Mouse (Mus musculus) megakaryocyte progenitor cell, adult 5-6 weeks (primary cell): Measurements from ENCODE around the gene Evi5l. TPM values are rescaled to one million over a fixed set of nuclear protein-coding genes. Genes with fewer than 3 reads are reported as not detected.

Experiments
- ATAC-seq: replicated peaks from 2 replicates; pipeline ENCODE4 v1.8.0; 2016; ENCODE audit warnings: mild to moderate bottlenecking, moderate TSS enrichment, inconsistent platforms; ENCODE audit not compliant: poor library complexity
- total RNA-seq, 2 experiments: library from RNA; stranded (forward) in 1 of 2; stranded (reverse) in 1 of 2; fragments of 157-497, 149-512 nt in 1 of 2; fragments of 200-1000 nt in 1 of 2; gene quantifications; 2 replicates each; pipeline versions ENCODE4 v1.2.3 to v1.2.4; 2015 to 2017

The Evi5l gene
- total RNA-seq, 2 experiments from 2014 or later, result 3.5 to 7.5 TPM

DNA sequence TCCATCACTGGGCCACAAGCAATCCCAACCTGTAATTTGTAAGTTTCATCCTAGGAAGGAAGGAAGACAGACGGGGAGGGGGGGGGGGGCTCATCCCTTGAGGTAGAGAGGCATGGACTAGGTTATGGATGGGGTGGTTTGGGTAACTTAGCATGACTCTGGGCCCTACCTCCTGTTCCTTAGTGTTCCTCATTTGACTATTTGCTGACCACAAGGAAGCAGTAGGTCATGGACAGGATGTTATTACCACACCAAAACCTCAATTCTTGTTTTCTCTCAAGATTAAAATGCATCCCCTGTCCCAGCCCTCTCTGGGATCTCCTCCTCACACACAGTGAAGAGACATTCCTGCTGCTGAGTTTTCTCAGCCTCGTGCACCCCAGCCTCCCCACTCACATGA, 35.0 kb downstream of the Evi5l start:
- peak; percentile 92 for ATAC-seq

DNA sequence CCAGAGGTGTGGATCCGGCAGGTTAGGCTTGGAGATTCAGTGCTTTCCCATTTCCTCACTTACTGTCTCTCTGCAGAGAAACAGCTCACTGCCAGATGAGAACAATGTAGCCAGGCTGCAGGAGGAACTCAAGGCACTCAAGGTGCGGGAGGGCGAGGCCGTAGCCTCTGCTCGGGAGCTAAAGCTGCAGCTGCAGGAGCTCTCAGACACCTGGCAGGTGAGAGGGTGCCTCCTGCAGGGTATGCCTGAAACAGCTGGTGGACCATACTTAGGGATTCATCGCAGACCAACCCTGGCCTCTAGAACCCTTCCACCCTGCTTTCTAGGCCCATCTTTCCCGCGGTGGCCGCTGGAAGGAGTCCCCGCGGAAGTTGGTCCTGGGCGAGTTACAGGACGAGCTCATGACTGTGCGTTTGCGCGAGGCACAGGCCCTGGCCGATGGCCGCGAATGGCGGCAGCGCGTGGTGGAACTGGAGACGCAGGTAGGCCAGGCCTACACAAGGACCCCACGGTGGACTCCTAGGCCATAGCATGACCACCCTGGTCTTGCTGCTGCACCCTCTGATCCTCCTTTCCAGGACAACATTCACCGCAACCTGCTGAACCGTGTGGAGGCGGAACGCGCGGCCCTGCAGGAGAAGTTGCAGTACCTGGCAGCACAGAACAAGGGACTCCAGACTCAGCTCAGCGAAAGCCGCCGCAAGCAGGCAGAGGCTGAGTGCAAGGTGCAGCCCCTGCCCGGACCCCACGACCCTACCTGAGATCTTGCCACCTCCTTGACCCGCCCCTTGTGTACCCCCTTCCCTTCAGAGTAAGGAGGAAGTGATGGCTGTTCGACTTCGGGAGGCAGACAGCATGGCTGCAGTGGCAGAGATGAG, 39.1 kb downstream of the Evi5l start:
- no peak for ATAC-seq

DNA sequence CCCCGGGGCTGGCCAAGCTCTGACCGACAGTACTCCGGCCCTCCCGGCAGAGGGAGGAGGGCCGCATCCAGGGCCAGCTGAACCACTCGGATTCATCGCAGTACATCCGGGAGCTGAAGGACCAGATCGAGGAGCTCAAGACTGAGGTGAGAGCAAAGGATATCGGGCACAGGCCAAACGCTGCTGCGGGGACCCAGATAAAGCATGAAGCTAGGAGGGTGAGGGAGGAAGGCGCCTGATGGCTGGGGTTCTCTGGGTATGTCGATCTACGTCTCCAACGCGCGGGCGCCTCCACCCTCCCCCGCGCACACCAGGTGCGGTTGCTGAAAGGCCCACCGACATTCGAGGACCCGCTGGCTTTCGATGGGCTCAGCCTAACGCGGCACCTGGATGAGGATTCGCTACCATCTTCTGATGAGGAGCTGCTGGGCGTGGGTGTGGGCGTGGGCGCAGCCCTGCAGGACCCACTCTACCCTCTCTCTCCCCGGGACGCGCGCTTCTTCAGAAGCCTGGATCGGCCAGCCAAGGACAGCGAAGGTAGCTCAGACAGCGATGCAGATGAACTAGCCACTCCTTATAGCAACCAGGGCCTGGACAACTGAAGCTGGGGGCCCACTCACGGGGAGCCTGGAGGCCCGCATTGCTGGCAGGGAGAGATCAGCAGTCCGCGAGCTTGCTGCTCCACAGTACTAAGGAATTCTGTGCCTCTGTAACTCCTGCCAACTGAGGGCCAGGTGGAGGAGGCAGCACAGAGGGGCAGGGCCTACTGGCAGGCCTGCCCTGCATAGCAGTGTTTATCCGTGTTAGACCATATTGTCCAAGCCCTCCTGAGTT, 40.0 kb downstream of the Evi5l start:
- ATAC-seq, result no peak

DNA sequence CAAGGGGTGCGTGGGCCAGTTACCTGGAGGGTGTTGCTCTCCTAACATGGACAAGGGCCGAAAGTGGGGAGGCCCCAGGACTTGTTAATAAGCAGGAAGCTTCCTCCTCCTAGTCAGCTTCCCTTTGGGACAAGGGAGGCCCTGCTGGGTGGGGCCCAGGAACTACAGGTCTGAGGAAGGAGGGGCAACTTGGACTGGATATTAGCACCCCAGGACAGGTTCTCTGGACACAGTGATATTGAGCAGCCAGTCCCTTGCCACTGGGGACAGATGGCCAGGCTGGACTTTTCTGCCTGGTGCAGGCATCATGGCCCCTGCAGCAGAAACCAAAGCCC, 40.6 kb downstream of the Evi5l start:
- ATAC-seq, result no peak

DNA sequence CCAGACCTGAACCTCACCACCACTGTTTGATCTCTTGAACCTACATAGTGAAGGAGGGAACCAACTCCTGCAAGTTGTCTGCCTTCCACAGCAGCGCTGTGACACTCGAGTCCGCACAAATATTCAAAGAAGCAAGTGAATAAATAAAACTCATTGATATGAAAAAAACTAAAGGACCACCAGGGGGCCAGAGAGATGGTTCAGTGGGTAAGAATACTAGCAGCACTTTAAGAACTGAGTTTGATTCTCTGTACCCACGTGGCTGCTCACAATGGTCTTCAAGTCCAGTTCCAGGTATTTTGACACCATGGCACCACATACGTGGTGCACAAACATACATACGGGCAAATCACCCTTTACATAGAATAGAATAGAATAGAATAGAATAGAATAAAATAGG, 44.7 kb downstream of the Evi5l start:
- ATAC-seq, result no peak

DNA sequence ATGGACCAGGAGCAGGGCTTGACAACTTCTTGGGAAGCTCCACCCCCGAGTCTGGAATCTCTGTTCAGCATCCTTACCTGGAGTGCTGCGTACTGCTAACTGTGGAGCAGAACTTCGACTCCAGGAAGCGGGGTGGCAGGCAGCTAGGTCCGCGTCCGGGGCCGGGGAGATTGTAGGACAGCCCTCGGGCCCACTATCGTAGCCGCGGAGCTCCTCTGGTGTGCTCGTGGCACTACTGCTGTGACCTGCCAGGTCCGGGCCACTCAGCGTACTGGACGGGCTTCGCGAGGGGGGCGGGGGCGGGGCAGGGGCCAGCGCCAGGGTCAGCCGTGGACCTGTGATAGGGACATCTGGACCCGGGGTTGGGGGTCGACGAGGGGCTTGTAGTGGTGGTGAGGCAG, 46.4 kb downstream of the Evi5l start:
- ATAC-seq, result peak; percentile 6; the same call in 1 of the 2 replicates

DNA sequence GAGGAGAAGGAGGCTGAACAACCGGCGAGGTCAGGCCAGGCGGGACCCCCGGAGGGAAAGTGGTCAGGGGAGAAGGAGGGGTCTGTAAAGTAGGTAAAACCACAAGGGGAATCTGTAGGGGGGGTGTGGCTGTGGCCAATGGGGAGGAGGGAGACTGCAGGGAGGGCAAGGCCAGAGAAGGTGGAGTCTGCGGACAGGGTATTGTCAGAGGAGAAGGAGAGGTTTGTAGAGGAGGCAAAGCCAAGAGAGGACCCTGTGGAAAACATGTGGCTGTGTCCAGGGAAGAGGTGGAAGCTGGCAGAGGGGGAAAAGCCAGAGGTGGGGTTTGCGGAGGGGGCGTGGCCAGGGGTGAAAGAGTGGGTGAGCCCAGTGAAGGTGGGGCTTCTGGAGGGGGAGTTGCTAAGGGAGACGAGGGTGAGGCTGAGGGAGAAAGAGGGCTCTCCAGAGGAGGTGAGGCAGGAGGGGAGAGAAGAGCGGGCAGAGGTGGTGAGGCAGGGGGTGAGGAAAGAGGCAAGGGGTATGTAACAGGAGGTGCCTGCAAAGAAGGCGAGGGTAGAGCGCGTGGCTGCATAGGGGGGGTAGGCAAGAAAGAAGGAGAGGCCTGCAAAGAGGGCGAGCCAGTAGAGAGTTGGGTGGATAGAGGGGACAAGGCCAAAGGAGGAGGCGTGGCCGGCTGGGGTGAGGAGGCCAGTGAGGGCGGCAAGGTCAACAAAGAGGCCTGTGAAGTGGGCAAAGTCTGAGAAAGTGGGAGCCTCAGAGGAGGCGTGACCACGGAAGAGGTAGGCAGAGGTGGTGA, 47.0 kb downstream of the Evi5l start:
- ATAC-seq, result peak; percentile 37

DNA sequence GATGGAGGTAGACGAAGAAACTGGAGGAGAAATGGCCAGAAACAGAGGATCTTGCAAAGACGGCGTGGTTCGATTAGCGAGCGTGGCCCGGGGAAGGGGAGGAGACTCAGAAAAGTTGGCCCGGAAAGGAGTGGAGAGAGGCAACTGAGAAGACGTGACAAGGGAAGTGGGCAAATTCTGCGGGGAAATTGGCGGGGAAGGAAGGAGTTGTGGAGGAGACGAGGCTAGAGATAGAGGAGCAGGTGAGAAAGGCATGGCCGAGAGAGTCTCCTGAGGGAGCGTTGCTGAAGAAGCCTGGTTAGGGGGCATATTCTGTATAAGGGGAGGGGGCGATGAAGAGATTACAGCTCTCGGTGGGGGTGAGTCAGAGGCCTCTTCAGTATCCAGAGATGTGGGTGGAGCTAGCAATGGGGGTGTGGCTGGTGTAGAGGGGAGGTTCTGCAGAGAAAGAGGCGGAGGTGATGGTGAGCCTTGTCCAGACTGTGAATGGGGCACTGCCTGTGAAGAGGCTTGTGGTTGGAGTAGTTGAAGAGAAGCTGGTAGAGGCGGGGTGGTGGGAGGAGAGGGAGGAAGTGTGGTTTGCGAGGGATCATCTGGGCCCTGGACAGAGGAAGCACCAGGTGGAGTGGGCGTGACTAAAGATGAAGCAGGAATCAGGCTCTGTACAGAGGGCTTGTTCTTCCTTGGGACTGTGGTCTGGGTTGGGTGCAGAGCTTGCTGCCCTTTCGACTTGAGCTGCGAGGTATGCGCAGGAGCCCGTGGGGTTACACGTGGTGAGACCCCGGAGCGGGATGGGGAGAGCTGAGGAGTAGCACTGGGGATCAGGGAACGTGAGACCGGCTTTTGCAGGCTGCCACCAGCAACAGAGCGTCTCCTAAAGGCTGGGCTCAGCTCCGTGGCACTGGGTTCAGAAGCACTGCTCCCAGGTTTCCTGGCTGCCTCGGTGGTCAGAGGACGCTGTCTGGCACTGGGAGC, 47.9 kb downstream of the Evi5l start:
- peak; percentile 72 for ATAC-seq

DNA sequence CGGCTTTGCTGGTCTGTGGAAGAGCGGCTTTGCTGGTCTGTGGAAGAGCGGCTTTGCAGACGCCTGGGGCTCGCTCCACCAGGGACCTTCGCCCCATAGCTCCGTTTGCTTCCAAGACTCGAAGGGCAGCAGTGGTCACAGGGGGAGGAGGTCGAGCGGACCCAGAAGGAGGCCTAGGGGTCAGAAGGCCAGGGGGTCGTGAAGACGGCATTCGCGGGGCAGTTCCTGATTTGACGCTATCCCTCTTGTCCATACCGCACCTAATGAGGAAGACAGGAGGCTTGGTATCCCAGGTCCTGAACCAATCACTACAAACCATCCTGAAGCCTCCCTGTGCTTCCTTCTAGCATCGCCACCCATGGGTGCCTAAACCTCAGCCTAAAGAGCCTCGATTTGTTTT, 49.9 kb downstream of the Evi5l start:
- no peak for ATAC-seq

DNA sequence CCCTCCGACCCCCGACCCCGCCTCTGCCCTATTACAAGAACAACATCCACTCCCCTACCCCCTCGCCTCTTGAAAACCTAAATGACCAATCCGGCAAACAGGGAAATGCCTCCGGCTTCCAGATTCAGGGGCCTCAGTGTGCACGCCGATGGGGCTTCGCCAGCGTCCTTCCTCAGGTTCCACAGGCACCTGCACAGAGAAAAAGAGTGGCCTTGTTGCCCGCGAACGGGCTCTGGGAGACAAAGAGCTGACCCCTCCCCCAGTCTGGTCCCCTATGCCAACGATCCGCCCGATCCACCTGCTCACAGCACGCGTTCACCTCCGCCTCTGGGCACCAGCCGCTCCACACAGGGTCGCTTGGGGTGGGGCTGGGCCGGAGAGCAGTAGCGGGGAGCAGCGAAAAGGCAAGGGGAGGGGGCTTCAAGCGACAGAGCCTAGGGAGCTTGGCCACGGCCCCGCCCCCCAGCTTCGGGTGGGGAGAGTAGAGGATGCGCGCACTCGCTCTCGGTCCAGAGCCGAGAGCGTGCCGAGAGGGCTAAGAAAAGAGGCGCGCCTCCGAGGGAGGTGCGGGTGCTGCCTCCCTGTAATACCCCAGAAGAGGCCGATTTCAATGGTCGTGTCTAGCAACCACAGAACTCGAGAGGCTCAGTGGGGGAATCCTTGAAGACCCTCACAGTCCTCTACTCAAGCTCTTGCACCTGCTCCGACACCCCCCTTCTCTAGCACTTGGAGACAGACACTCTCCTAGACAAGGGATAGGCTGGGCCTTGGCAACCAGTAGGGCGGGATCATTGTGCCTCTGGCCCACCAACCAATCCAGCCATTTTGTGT, 50.6 kb downstream of the Evi5l start, which contains the start of gene Prr36:
Prr36 (minus strand) TSS at position 669 of the 831 bp plus-strand sequence.
- no peak for ATAC-seq

DNA sequence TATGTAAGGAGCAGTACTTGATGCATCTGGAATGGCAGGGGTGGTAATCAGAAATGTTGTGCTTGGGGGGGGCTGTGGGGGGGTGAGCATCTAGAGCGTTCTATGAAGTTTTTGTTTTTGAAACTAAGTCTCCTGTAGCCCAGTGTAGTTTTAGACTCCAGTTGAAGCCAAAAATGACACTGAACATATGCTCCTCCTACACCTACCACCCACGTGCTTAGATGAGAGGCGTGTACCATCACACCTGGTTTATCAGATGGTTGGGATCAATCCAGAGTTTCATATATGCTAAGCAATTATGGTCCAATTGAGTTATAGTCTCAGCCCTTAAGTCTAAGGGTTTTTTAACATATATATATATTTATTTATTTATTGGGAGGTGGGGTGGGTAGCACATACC, 53.2 kb downstream of the Evi5l start:
- ATAC-seq, result no peak

DNA sequence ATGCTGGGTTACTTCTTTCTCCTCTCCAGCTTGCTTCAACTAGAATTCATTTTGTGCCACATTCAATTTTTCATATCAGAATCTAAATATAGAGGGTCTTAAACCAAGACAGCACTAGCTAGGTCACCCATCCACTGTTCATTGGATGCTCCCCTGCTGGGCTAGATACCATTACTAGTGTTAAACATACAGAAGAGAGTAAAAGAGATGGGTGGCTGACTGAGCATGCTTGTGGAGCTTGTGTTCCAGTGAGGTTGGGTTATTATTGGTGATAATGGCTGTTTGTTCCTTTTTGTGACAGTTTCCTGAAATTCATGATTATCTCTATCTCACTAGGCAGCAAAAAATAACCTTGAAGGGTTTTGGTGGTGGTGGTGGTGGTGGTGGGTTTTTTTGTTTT, 55.7 kb downstream of the Evi5l start:
- ATAC-seq, result no peak

DNA sequence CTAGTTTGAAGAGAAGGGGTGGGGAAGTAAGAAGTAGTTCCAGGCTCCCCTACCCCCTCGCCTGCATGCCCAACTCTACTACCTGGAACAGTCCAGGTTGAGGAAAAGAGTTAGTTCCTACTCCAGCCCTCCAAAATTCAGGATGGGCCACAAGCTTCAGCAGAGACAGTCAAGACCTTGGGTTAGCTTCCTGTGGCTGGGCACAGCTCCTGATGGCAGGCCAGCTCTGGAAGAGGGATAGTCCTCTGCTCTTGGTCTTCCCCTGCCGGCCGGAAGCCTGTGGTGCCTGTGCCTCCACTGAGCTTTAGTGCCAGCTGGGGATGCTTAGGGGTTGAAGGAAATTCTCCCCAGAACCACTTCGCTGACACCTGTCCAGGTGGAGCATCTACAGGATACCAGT, 60.0 kb downstream of the Evi5l start:
- peak; percentile 10; the same call in 1 of the 2 replicates for ATAC-seq

DNA sequence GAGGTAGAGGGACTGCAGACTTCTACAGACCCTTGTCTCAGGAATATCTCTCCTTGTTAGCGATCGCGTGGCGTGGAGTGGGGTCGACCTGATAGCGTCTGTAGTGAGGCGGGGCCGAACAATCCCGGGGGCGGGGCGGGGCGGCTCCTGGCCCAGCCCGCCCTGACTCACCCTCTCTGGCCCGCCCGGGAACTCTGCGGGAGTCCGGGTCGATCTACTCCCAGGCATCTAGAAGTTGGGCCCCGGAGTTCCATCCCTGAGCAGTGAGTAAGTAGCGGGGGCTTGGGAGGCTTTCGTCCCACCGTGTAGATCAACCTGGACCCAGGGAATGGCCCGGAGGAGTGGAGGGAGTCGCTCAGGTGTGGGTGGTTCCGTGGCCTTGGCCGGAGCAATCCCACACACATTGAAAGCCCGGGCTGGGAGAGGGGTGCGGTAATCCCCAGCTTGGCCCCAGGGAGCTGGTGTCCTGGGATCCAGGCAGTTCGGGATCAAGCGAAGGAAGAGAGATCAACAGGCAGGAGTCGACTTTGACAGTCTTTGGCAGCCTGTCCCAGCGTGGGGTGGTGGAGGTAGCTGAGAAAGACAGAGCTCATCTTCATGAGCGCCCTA, 60.5 kb downstream of the Evi5l start, which contains the start of gene Lrrc8e:
Lrrc8e (plus strand) TSS at position 89 of the 609 bp plus-strand sequence.
- ATAC-seq, result peak; percentile 62

DNA sequence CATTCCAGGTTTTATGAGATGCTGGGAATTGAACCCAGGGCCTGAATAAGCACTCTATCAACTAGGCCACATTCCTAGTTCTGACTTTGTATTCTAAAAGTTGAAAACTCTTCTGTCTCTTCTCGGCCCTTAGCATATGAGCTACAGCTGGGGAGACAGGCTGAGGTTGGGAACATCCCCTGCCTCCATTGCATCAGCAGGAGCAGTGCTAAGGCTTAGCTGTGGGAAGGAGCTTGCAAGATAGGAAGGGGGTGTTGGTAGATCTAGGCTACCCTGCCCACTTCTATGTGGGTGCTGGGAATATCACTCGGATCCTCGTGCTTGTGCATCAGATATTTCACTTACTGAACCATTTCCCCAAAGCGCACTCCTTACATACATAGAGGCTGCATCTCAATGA, 61.6 kb downstream of the Evi5l start:
- ATAC-seq, result no peak

DNA sequence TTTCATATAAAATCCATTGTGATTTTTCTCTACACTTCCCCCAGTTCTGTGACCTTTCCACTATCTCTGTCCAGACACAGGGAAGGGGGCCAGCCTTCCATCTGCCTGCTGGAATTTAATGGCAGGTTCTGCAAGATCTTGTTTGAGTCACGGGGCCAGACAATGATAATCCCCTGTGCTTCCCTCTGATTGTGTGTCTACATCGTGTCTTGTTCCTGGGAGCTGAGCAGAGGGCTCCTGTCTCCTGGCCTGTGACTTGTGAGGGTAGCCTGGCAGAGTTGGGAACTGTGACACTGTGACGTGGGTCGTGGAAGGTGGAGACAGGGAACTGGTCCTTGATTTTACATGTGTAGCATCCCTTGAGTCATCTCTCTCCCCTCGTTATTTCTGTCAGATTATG, 63.4 kb downstream of the Evi5l start:
- no peak for ATAC-seq

DNA sequence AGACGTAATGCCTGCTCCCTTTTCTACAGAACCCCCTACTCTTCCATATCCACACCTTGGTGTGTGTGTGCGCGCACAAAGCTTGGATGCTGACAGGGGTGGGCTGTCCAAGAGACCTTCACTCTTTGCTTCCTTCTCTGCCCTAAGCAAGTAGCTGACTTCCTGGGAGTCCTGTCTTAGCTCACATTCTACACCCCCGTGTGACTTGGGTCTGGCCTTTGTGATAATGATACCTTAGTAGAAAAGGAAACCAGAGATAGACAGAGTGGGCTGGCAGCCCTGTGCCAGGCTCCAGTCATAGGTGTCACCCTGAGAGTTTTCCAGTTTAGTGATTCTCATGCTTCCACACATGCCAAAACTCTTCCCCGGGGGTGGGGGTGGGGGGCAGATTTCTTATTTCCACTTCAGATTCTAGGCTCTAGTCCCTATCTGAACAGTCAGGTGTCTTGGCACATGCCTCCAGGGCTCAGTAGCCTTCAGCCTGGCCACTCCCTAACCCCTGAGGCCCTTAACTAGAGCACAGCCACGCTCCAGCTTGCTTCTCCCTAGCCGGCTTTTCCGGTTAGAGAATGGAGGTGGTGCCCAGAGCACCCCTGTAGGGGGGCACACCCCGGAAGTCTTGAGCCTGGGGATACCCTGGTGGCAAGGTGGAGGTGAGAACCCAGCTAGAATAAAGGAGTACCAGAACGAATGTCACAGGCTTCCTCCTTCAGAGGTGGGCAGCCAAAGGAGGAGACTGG, 64.4 kb downstream of the Evi5l start:
- ATAC-seq, result peak; percentile 47
